Mouse (Mus musculus) cerebellum, postnatal 25 days (tissue): Measurements from ENCODE around the gene A26c2.

Source experiments
- DNase-seq, 2 experiments: peaks; one replicate each; pipeline ENCODE4 v3.0.0; 2021; ENCODE audit warnings: mixed read lengths in 2 of 2

The A26c2 gene

DNA sequence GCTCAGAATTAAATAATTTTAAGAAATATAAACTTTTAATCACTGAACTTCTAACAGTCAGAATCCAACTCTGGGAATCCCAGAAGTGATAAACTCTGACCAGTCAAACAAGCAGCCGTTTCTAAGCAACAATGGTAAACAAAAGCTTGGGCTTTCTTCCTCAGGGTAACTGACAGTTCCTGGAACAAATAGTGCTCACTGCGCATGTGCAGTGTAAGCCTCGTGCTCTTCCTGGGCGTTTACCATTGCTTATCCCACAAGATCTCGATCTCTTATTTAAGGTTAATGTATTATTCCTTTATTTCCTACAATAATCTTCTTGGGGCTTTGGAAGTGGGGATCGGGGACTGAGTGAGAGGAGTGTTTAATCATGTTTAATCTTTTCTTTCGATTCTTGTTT, at the start of gene A26c2:
Gene A26c2, minus strand, starts transcription at position 101 of the 400 bp plus-strand sequence.
- DNase-seq, result no peak

DNA sequence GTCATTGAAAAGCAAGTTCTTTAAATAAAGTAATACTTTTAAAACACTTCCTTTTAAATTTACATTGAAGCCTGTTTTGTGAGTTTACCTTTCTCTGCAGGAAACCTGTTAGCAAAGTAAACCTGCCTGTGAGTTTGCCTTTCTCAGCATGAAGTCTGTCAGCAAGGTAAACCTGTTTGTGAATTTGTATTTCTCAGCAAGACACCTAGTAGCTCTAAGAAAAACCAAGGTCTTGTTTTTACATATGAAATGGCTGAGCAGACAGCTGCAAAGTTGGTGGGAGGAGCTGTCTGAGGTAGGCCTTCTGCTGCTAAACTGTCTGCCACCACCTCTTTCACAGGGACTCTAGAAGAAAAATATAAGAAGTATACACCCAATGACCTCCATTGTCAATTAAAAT, 28.0 kb upstream of the A26c2 start:
- DNase-seq, result no peak
